Mouse (Mus musculus) G1E (cell line): ENCODE data around the gene 1810010H24Rik.

Source experiments
- CTCF ChIP-seq: IDR thresholded peaks from 2 replicates; pipeline ENCODE4 v1.5.1; 2012; ENCODE audit warnings: low read depth, low read length, inconsistent platforms, mixed read lengths
- GATA1 ChIP-seq: IDR thresholded peaks from 2 replicates; pipeline ENCODE4 v1.6.1; 2012; ENCODE audit warnings: borderline replicate concordance, low read length, inconsistent platforms, mixed read lengths
- TAL1 ChIP-seq: conservative IDR thresholded peaks from 2 replicates; pipeline ENCODE4 v1.6.1; 2012; ENCODE audit warnings: low read depth, low read length, inconsistent platforms, mixed read lengths

DNA sequence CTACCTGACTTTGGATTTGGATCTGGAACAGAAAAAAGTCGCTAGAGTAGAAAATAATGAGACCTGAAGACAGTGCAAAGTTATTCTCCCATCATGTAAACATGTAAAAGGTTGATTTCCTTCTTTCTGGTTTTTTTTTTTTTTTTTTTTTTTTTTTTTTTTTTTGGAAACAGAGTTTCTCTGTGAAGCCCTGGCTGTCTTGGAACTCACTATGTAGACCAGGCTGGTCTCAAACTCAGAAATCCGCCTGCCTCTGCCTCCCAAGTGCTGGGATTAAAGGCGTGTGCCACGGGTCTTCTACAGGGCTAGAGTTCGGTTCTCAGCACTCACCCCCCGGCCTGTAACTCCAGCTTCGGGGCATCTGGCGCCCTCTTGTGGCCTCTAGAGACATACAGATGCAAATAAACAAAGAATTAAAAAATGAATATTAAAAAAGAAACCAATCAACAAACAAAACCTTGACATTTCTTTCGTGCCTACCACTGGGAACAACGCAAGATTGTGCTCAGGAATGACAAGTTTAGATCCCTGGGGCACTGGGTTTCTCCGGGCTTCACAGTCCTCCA lies 11.4 kb upstream of the 1810010H24Rik start:
- TF ChIP-seq GATA1 (no peak), CTCF (no peak), TAL1 (no peak)
